Mouse (Mus musculus) olfactory bulb, adult 2 months (tissue): ENCODE data around the gene Metrn.

Experiments
- CTCF ChIP-seq: fragments of 200-500 bp; IDR thresholded peaks from 2 replicates; pipeline ENCODE4 v1.5.1; 2012; ENCODE audit warnings: low read depth, mild to moderate bottlenecking, low read length, moderate library complexity; ENCODE audit not compliant: insufficient read depth
- POLR2A ChIP-seq: fragments of 200-500 bp; IDR thresholded peaks from 2 replicates; pipeline ENCODE4 v1.6.1; 2012; ENCODE audit warnings: mild to moderate bottlenecking, low read depth, low read length, moderate library complexity; ENCODE audit not compliant: insufficient read depth

- TF ChIP-seq CTCF (no peak), POLR2A (no peak)
Measured at GRCm38 (mm10) chr17:25786280-25786679, 10.7 kb downstream of the Metrn start, which contains the start of gene Ccdc78.
